Mouse (Mus musculus): ENCODE data around the gene Snrpf. TPM values are rescaled to one million over a fixed set of nuclear protein-coding genes. Genes with fewer than 3 reads are reported as not detected.

Snrpf gene
- polyA plus RNA-seq, 1 experiment, result 156 TPM

GRCm38 (mm10) chr10:93630310-93630709 lies 40.8 kb upstream of the Snrpf start:
- Histone ChIP-seq H3K4me3 (no peak overlapping the region), H3K27me3 (ENCODE audit: control insufficient read depth, insufficient read depth, insufficient read length) (no peaks in the 10 kb centered on the region), H3ac (ENCODE audit: control insufficient read depth, insufficient read length) (no peak overlapping the region), H3K79me2 (ENCODE audit: control insufficient read depth, insufficient read depth) (no peaks in the 10 kb centered on the region), H3K4me2 (ENCODE audit: low read depth) (no peak overlapping the region), H3K36me3 (ENCODE audit: control insufficient read depth, insufficient read depth) (no peaks in the 10 kb centered on the region)
- TF ChIP-seq USF1 (IDR thresholded peaks at IDR 0.05; ENCODE audit: low read depth) (no peak), REST (IDR thresholded peaks at IDR 0.05; ENCODE audit: insufficient read depth, insufficient read length) (no peak), POLR2AphosphoS2 (IDR thresholded peaks at IDR 0.05; ENCODE audit: insufficient read length, low read depth) (no peak), SRF (IDR thresholded peaks at IDR 0.05; ENCODE audit: control insufficient read depth, insufficient read length, low read depth) (no peak), E2F4 (IDR thresholded peaks at IDR 0.05; ENCODE audit: insufficient read depth) (no peak)

DNA sequence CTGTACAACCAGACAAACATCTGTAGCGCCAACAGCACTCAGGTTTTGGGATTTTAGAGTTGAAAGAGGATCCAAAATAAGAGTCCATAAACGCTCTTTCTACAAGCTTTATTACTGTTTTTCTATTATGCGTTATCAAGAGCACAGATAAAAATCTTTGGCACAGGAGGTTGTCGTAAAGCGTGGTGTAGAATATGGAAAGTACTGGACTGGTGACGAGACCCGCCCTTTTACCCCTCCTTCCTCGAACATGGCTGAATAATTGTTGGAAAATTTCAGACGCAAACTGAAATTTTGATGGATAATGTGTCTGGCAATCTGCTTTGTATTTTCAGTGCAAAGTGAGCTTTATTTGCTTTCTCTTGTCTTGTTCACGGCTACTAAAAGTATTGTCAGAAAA lies 34.6 kb upstream of the Snrpf start:
- Histone ChIP-seq H3K36me3 (ENCODE audit: control insufficient read depth, insufficient read depth) (no peaks in the 10 kb centered on the region), H3K79me2 (ENCODE audit: control insufficient read depth, insufficient read depth) (no peaks in the 10 kb centered on the region), H3ac (ENCODE audit: control insufficient read depth, insufficient read length) (no peak overlapping the region), H3K4me3 (no peak overlapping the region), H3K4me2 (ENCODE audit: low read depth) (no peak overlapping the region), H3K27me3 (ENCODE audit: control insufficient read depth, insufficient read depth, insufficient read length) (no peaks in the 10 kb centered on the region)
- TF ChIP-seq USF1 (IDR thresholded peaks at IDR 0.05; ENCODE audit: low read depth) (no peak), E2F4 (IDR thresholded peaks at IDR 0.05; ENCODE audit: insufficient read depth) (no peak), TCF12 (IDR thresholded peaks at IDR 0.05; ENCODE audit: insufficient read depth, poor library complexity, severe bottlenecking) (no peak)

GRCm38 (mm10) chr10:93623725-93624124 lies 34.2 kb upstream of the Snrpf start:
- H3K4me2 ChIP-seq (ENCODE audit: low read depth), result no peak overlapping the region
- H3K4me3 ChIP-seq, result no peak overlapping the region
- no peak for TF ChIP-seq E2F4 (IDR thresholded peaks at IDR 0.05; ENCODE audit: insufficient read depth)
- H3K36me3 ChIP-seq (ENCODE audit: control insufficient read depth, insufficient read depth), result no peaks in the 10 kb centered on the region
- no peaks in the 10 kb centered on the region for H3K79me2 ChIP-seq (ENCODE audit: control insufficient read depth, insufficient read depth)
- no peak overlapping the region for H3ac ChIP-seq (ENCODE audit: control insufficient read depth, insufficient read length)
- H3K27me3 ChIP-seq (ENCODE audit: control insufficient read depth, insufficient read depth, insufficient read length), result no peaks in the 10 kb centered on the region

- Histone ChIP-seq H3K27me3 (ENCODE audit: control insufficient read depth, insufficient read depth, insufficient read length) (no peaks in the 10 kb centered on the region), H3K4me3 (no peak overlapping the region), H3K4me2 (ENCODE audit: low read depth) (peak overlapping the region; percentile 44), H3ac (ENCODE audit: control insufficient read depth, insufficient read length) (no peak overlapping the region), H3K36me3 (ENCODE audit: control insufficient read depth, insufficient read depth) (no peaks in the 10 kb centered on the region), H3K79me2 (ENCODE audit: control insufficient read depth, insufficient read depth) (no peaks in the 10 kb centered on the region)
- TF ChIP-seq TCF3 (IDR thresholded peaks at IDR 0.05; ENCODE audit: insufficient read length, low read depth) (no peak), MYOD1 (IDR thresholded peaks at IDR 0.05; ENCODE audit: control insufficient read depth in 1 of 3, insufficient read length in 2 of 3, low read depth in 2 of 3) (peak in 1 of 3 experiments; percentile 15)
Measured at GRCm38 (mm10) chr10:93620438-93621179, 31.1 kb upstream of the Snrpf start.

- Histone ChIP-seq H3K4me3 (no peak overlapping the region), H3K79me2 (ENCODE audit: control insufficient read depth, insufficient read depth) (no peaks in the 10 kb centered on the region), H3ac (ENCODE audit: control insufficient read depth, insufficient read length) (no peak overlapping the region), H3K4me2 (ENCODE audit: low read depth) (no peak overlapping the region), H3K27me3 (ENCODE audit: control insufficient read depth, insufficient read depth, insufficient read length) (no peaks in the 10 kb centered on the region), H3K36me3 (ENCODE audit: control insufficient read depth, insufficient read depth) (no peaks in the 10 kb centered on the region)
- TF ChIP-seq E2F4 (IDR thresholded peaks at IDR 0.05; ENCODE audit: insufficient read depth), result no peak
- TF ChIP-seq MAX (IDR thresholded peaks at IDR 0.05; ENCODE audit: low read depth), result no peak
- TF ChIP-seq SRF (IDR thresholded peaks at IDR 0.05; ENCODE audit: control insufficient read depth, insufficient read length, low read depth), result no peak
- no peak for TF ChIP-seq TCF12 (IDR thresholded peaks at IDR 0.05; ENCODE audit: insufficient read depth, poor library complexity, severe bottlenecking)
- TF ChIP-seq USF1 (IDR thresholded peaks at IDR 0.05; ENCODE audit: low read depth), result no peak
- TF ChIP-seq CEBPB (IDR thresholded peaks at IDR 0.05; ENCODE audit: insufficient read depth, poor library complexity, severe bottlenecking), result no peak
- no peak for TF ChIP-seq MYOG (IDR thresholded peaks at IDR 0.05; ENCODE audit: control insufficient read depth in 1 of 3, insufficient read depth in 1 of 3, insufficient read length in 2 of 3, low read depth in 2 of 3)
- no peak for TF ChIP-seq POLR2AphosphoS2 (IDR thresholded peaks at IDR 0.05; ENCODE audit: insufficient read length, low read depth)
Measured at GRCm38 (mm10) chr10:93614850-93615249, 25.3 kb upstream of the Snrpf start.

DNA sequence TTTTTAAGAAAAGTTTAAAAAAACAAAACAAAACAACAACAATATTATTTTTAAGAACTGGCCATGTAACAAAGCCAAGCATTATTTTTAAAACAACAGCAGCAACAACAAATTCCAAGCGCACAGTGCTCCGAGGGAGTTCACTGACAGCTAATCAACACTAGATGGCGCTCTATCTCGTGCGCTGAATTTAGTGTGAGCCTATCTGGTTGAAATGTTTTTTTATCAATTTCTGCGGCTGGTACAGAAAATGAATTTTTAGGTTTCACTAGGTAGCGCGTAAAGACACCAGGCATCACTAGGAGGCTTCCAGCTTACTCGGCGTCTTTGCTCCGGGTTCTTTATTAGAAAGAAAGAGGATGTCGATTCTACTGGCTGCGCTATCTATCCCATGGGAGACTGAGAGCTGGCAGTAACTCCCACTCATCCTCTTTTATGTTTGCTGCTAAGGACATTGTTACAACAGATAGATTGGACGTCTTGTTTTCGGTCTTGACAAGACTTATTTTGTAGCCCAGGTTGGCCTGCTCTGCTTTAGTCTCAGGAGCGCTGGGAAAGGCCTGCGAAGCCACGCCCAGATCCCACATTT lies 22.0 kb upstream of the Snrpf start:
- no peak overlapping the region for H3K4me3 ChIP-seq
- no peak overlapping the region for H3K4me2 ChIP-seq (ENCODE audit: low read depth)
- TF ChIP-seq USF1 (IDR thresholded peaks at IDR 0.05; ENCODE audit: low read depth) (no peak), MYOD1 (IDR thresholded peaks at IDR 0.05; ENCODE audit: control insufficient read depth in 1 of 3, insufficient read length in 2 of 3, low read depth in 2 of 3) (no peak), MYOG (IDR thresholded peaks at IDR 0.05; ENCODE audit: control insufficient read depth in 1 of 3, insufficient read depth in 1 of 3, insufficient read length in 2 of 3, low read depth in 2 of 3) (no peak), POLR2AphosphoS2 (IDR thresholded peaks at IDR 0.05; ENCODE audit: insufficient read length, low read depth) (no peak), SRF (IDR thresholded peaks at IDR 0.05; ENCODE audit: control insufficient read depth, insufficient read length, low read depth) (no peak), TCF3 (IDR thresholded peaks at IDR 0.05; ENCODE audit: insufficient read length, low read depth) (no peak), E2F4 (IDR thresholded peaks at IDR 0.05; ENCODE audit: insufficient read depth) (no peak), REST (IDR thresholded peaks at IDR 0.05; ENCODE audit: insufficient read depth, insufficient read length) (no peak), POLR2A (IDR thresholded peaks at IDR 0.05; ENCODE audit: insufficient read length, low read depth) (no peak), MAX (IDR thresholded peaks at IDR 0.05; ENCODE audit: low read depth) (no peak), CEBPB (IDR thresholded peaks at IDR 0.05; ENCODE audit: insufficient read depth, poor library complexity, severe bottlenecking) (no peak), TCF12 (IDR thresholded peaks at IDR 0.05; ENCODE audit: insufficient read depth, poor library complexity, severe bottlenecking) (no peak)
- no peaks in the 10 kb centered on the region for H3K79me2 ChIP-seq (ENCODE audit: control insufficient read depth, insufficient read depth)
- no peaks in the 10 kb centered on the region for H3K27me3 ChIP-seq (ENCODE audit: control insufficient read depth, insufficient read depth, insufficient read length)
- no peaks in the 10 kb centered on the region for H3K36me3 ChIP-seq (ENCODE audit: control insufficient read depth, insufficient read depth)
- H3ac ChIP-seq (ENCODE audit: control insufficient read depth, insufficient read length), result no peak overlapping the region
